Mouse (Mus musculus): ENCODE data around the gene Ank2. TPM values are rescaled to one million over a fixed set of nuclear protein-coding genes. Genes with fewer than 3 reads are reported as not detected.

Ank2 gene
- polyA plus RNA-seq, 1 experiment from 2014 or later: 32.2 TPM

DNA sequence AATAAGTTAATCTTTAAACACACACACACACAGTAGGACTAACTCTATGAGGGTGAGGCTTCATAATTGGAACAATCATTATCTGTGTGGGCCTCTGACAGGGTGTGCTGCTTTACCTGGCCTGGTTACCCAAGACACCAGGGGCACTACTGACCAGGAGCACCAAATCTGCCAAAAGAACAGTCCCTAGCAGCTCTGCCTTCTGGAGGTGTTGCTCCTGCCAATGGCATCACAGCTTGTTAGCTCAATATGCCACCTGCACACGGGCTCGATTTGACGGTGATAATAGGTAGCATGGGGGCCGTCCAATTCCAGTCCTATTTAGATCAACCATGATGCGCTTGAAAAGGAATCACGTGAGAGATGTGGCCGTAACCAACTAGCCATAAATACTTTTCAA lies 300.5 kb downstream of the Ank2 start:
- no peaks in the 10 kb centered on the region for H3K4me1 ChIP-seq
- 93% methylated on average over 7 of the region's 7 CpGs for WGBS
- no peaks in the 10 kb centered on the region for H3K36me3 ChIP-seq (replicated peaks)
- H3K27ac ChIP-seq (replicated peaks): no peak overlapping the region
- no peaks in the 10 kb centered on the region for H3K27me3 ChIP-seq (replicated peaks; ENCODE audit: low read depth, poor library complexity, severe bottlenecking)
- H3K9me3 ChIP-seq: no peaks in the 10 kb centered on the region
- H3K4me3 ChIP-seq: no peak overlapping the region
- no peak for DNase-seq (ENCODE audit: low spot score)

- H3K27ac ChIP-seq (replicated peaks): no peak overlapping the region
- 0 out of 2 replicates have a peak, but pooled peaks cover 4% of the 10 kb centered on the region for H3K4me1 ChIP-seq
- no peaks in the 10 kb centered on the region for H3K27me3 ChIP-seq (replicated peaks; ENCODE audit: low read depth, poor library complexity, severe bottlenecking)
- DNase-seq (ENCODE audit: low spot score): no peak
- no peaks in the 10 kb centered on the region for H3K9me3 ChIP-seq
- H3K36me3 ChIP-seq (replicated peaks): no peaks in the 10 kb centered on the region
- 93% methylated on average over 5 of the region's 5 CpGs for WGBS
- H3K4me3 ChIP-seq: no peak overlapping the region
Observed at GRCm38 (mm10) chr3:127188789-127189128, 310.4 kb downstream of the Ank2 start.

DNA sequence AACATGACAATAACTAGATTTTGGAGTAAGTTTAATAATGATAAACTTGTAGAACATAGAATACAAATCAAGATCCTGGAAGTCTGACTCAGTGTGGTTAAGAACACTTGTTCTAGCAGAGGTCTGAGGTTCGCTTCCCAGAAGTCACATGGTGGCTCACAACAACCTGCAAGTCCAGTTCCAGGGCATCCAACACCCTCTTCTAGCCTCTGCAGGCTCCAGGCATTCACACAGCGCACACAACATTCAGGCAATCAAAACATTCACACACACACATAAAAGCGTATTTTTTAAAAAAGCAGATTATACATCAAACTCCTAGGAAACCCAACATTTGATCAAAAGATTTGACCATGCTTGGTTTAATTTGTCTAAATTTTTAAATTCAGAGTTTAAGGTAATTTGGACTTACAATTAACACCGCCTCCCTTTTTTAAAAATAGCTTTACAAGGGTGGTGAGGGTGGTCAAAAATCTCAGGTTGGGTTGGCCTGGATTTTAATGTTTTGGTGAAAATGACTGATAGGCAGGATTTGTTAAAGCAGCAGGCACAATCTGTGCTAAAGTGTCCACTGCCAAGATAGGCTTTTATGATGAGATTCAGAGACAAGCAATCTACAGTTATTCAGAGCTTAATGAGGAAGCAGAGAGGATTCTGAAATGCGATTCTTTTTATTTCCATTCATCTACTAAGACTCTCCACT lies 310.9 kb downstream of the Ank2 start:
- DNase-seq (ENCODE audit: low spot score): no peak
- H3K36me3 ChIP-seq (replicated peaks): no peaks in the 10 kb centered on the region
- H3K27ac ChIP-seq (replicated peaks): no peak overlapping the region
- H3K4me1 ChIP-seq: 0 out of 2 replicates have a peak, but pooled peaks cover 4% of the 10 kb centered on the region
- no peaks in the 10 kb centered on the region for H3K27me3 ChIP-seq (replicated peaks; ENCODE audit: low read depth, poor library complexity, severe bottlenecking)
- H3K4me3 ChIP-seq: no peak overlapping the region
- WGBS: 89% methylated on average over 5 of the region's 5 CpGs
- no peaks in the 10 kb centered on the region for H3K9me3 ChIP-seq

- WGBS: 93% methylated on average over 2 of the region's 2 CpGs
- no peak for DNase-seq (ENCODE audit: low spot score)
- Histone ChIP-seq H3K27ac (replicated peaks) (no peak overlapping the region), H3K4me3 (no peak overlapping the region), H3K27me3 (replicated peaks; ENCODE audit: low read depth, poor library complexity, severe bottlenecking) (no peaks in the 10 kb centered on the region), H3K36me3 (replicated peaks) (no peaks in the 10 kb centered on the region), H3K9me3 (no peaks in the 10 kb centered on the region), H3K4me1 (0 out of 2 replicates have a peak, but pooled peaks cover 4% of the 10 kb centered on the region)
Observed at GRCm38 (mm10) chr3:127187081-127187480, 312.1 kb downstream of the Ank2 start.

- 90% methylated on average over 3 of the region's 3 CpGs for WGBS
Observed at GRCm38 (mm10) chr3:127186239-127186638, 312.9 kb downstream of the Ank2 start.

GRCm38 (mm10) chr3:127183998-127184753 lies 315.0 kb downstream of the Ank2 start:
- no peaks in the 10 kb centered on the region for H3K36me3 ChIP-seq (replicated peaks)
- H3K4me1 ChIP-seq: no peaks in the 10 kb centered on the region
- no peak overlapping the region for H3K27ac ChIP-seq (replicated peaks)
- H3K4me3 ChIP-seq: no peak overlapping the region
- no peaks in the 10 kb centered on the region for H3K9me3 ChIP-seq
- WGBS: 19% methylated on average over 5 of the region's 5 CpGs
- DNase-seq (ENCODE audit: low spot score): no peak
- no peaks in the 10 kb centered on the region for H3K27me3 ChIP-seq (replicated peaks; ENCODE audit: low read depth, poor library complexity, severe bottlenecking)

More at GRCm38 (mm10) chr3:127186239-127186638, 312.9 kb downstream of the Ank2 start:
- H3K4me1 ChIP-seq: 0 out of 2 replicates have a peak, but pooled peaks cover 4% of the 10 kb centered on the region
- H3K9me3 ChIP-seq: no peaks in the 10 kb centered on the region
- no peaks in the 10 kb centered on the region for H3K27me3 ChIP-seq (replicated peaks; ENCODE audit: low read depth, poor library complexity, severe bottlenecking)
- DNase-seq (ENCODE audit: low spot score): no peak
- no peaks in the 10 kb centered on the region for H3K36me3 ChIP-seq (replicated peaks)
- no peak overlapping the region for H3K27ac ChIP-seq (replicated peaks)
- no peak overlapping the region for H3K4me3 ChIP-seq

- no peaks in the 10 kb centered on the region for H3K9me3 ChIP-seq
- H3K36me3 ChIP-seq (replicated peaks): no peaks in the 10 kb centered on the region
- H3K4me3 ChIP-seq: no peak overlapping the region
- 77% methylated on average over 2 of the region's 2 CpGs for WGBS
- no peak overlapping the region for H3K27ac ChIP-seq (replicated peaks)
- H3K27me3 ChIP-seq (replicated peaks; ENCODE audit: low read depth, poor library complexity, severe bottlenecking): no peaks in the 10 kb centered on the region
- no peak for DNase-seq (ENCODE audit: low spot score)
- H3K4me1 ChIP-seq: no peaks in the 10 kb centered on the region
Observed at GRCm38 (mm10) chr3:127172697-127173096, 326.5 kb downstream of the Ank2 start.

DNA sequence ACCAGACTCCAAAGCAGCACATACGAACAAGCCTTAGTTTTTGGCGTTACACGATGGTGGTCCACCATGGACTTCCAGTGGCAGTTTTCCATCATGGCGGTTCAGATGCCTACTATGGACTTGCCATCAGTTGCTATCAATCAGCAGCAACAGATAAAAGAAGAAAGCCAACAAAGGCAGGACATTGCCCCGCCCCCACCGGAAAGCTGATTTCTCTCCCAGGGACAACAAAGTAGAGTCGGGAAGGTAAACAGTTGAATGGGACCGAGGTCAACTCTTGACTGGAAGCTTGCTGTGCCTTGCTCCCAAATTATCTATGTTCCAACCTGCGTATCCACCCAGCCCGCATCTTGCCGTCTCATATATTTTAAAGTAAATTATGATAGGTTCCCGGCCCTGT lies 328.9 kb downstream of the Ank2 start:
- no peaks in the 10 kb centered on the region for H3K36me3 ChIP-seq (replicated peaks)
- no peak for DNase-seq (ENCODE audit: low spot score)
- no peaks in the 10 kb centered on the region for H3K9me3 ChIP-seq
- no peak overlapping the region for H3K27ac ChIP-seq (replicated peaks)
- 89% methylated on average over 12 of the region's 12 CpGs for WGBS
- H3K27me3 ChIP-seq (replicated peaks; ENCODE audit: low read depth, poor library complexity, severe bottlenecking): 0 out of 2 replicates have a peak, but pooled peaks cover 3% of the 10 kb centered on the region
- no peaks in the 10 kb centered on the region for H3K4me1 ChIP-seq
- no peak overlapping the region for H3K4me3 ChIP-seq

DNA sequence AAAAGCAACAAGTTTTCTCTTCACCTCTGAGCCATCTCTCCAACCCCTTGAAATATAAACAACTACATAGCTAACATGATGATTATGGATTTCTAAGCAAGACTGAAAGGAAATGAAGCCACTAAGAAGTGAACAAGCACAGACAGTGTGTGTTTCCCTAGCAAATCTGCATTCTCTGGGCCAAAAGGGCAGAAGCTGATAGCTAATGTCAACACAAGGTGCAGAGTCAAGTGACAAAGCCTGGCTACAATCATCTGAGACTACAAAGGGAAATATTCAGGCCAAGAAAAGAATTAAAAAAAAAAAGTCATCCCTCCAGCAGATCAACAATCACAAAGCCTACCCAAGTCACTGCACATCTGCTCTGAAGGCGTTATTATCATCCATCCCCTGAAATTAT lies 330.0 kb downstream of the Ank2 start:
- Histone ChIP-seq H3K36me3 (replicated peaks) (no peaks in the 10 kb centered on the region), H3K27ac (replicated peaks) (no peak overlapping the region), H3K4me3 (no peak overlapping the region), H3K4me1 (no peaks in the 10 kb centered on the region), H3K27me3 (replicated peaks; ENCODE audit: low read depth, poor library complexity, severe bottlenecking) (peaks cover 14% of the 10 kb centered on the region; the same call in 1 of the 2 replicates), H3K9me3 (no peaks in the 10 kb centered on the region)
- DNase-seq (ENCODE audit: low spot score): no peak
- 76% methylated on average over 1 of the region's 1 CpGs for WGBS

- Histone ChIP-seq H3K27me3 (replicated peaks; ENCODE audit: low read depth, poor library complexity, severe bottlenecking) (peaks cover 56% of the 10 kb centered on the region), H3K9me3 (no peaks in the 10 kb centered on the region), H3K4me1 (peaks cover 17% of the 10 kb centered on the region), H3K27ac (replicated peaks) (no peak overlapping the region), H3K36me3 (replicated peaks) (no peaks in the 10 kb centered on the region), H3K4me3 (no peak overlapping the region)
- DNase-seq (ENCODE audit: low spot score): no peak
- 39% methylated on average over 3 of the region's 3 CpGs for WGBS
Observed at GRCm38 (mm10) chr3:127163749-127164148, 335.4 kb downstream of the Ank2 start.

DNA sequence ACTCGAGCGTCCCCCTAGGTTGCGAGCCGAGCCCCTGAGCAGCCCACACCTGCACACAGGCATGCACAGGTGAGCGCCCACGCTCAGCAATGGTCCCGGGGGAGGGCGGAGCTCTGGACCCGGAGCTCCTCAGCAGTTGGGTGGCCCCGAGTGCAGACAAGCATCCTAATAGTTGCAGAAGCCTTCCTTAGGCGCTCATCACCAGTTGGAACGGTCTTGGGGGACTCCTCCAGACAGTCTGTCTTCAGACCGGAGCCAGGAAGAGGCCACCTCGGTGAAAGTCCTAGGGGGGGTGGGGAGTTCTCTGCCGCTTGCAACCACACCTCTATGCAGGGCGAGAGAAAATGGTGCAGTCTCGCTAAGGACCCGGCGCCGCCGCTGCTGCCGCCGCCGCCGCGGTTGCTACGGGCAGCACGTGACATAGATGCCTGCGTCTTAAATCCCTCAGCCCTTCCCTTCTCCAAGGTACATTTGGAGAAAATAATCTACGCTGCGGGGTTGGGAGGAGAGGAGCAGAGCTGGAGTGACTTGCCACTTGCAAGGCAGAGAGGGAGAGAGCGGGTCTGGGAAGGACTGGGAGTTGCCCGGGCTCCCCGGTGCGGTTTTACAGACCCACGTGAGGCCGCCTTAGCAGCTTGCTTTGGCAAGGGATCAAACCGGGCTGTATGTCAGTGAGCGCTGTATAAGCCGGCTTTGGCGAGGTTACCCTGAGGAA lies 337.0 kb downstream of the Ank2 start:
- Histone ChIP-seq H3K27ac (replicated peaks) (peak overlapping the region; percentile 54), H3K4me1 (peaks cover 17% of the 10 kb centered on the region), H3K4me3 (peak overlapping the region; percentile 77), H3K36me3 (replicated peaks) (no peaks in the 10 kb centered on the region), H3K9me3 (no peaks in the 10 kb centered on the region), H3K27me3 (replicated peaks; ENCODE audit: low read depth, poor library complexity, severe bottlenecking) (peaks cover 56% of the 10 kb centered on the region)
- under 1% methylated on average over 41 of the region's 41 CpGs for WGBS
- DNase-seq (ENCODE audit: low spot score): peak; percentile 77

GRCm38 (mm10) chr3:127161085-127161837 lies 337.9 kb downstream of the Ank2 start:
- peaks cover 56% of the 10 kb centered on the region for H3K27me3 ChIP-seq (replicated peaks; ENCODE audit: low read depth, poor library complexity, severe bottlenecking)
- peak; percentile 21 for DNase-seq (ENCODE audit: low spot score)
- peak overlapping the region; percentile 77 for H3K4me3 ChIP-seq
- H3K36me3 ChIP-seq (replicated peaks): no peaks in the 10 kb centered on the region
- WGBS: 5% methylated on average over 23 of the region's 23 CpGs
- no peaks in the 10 kb centered on the region for H3K9me3 ChIP-seq
- H3K27ac ChIP-seq (replicated peaks): no peak overlapping the region
- H3K4me1 ChIP-seq: peaks cover 17% of the 10 kb centered on the region
